Mouse (Mus musculus) T-cell, adult 2 months (primary cell): ENCODE data around the gene Ptpn3.

ENCODE experiments used
- DNase-seq: peaks from one replicate; pipeline ENCODE4 v3.0.0; 2022; ENCODE audit warnings: low spot score

The Ptpn3 gene

GRCm38 (mm10) chr4:57301410-57302313 is at the start of gene Ptpn3:
TSS of gene Ptpn3 (minus strand) at chr4:57301837.
- DNase-seq, result peak; percentile 13

GRCm38 (mm10) chr4:57350541-57350940 is 48.9 kb upstream of the Ptpn3 start:
- peak; percentile 65 for DNase-seq

GRCm38 (mm10) chr4:57343996-57344395 is 42.4 kb upstream of the Ptpn3 start:
- no peak for DNase-seq

GRCm38 (mm10) chr4:57338923-57339322 is 37.3 kb upstream of the Ptpn3 start:
- no peak for DNase-seq

GRCm38 (mm10) chr4:57338061-57338460 is 36.4 kb upstream of the Ptpn3 start:
- no peak for DNase-seq

GRCm38 (mm10) chr4:57335000-57335666 is 33.5 kb upstream of the Ptpn3 start:
- no peak for DNase-seq

GRCm38 (mm10) chr4:57333926-57334548 is 32.4 kb upstream of the Ptpn3 start:
- no peak for DNase-seq

- DNase-seq, result no peak
These were observed 30.9 kb upstream of the Ptpn3 start for GRCm38 (mm10) chr4:57332511-57332910.

GRCm38 (mm10) chr4:57320606-57321327 is 19.1 kb upstream of the Ptpn3 start:
- DNase-seq, result no peak

- DNase-seq, result no peak
These were observed 17.0 kb upstream of the Ptpn3 start for GRCm38 (mm10) chr4:57318525-57319212.

GRCm38 (mm10) chr4:57312256-57313166 is 10.9 kb upstream of the Ptpn3 start:
- no peak for DNase-seq

GRCm38 (mm10) chr4:57311750-57312149 is 10.1 kb upstream of the Ptpn3 start:
- no peak for DNase-seq

- DNase-seq, result no peak
These were observed 6.8 kb upstream of the Ptpn3 start for GRCm38 (mm10) chr4:57308214-57309000.

- no peak for DNase-seq
These were observed 6.1 kb upstream of the Ptpn3 start for GRCm38 (mm10) chr4:57307747-57308146.

- DNase-seq, result no peak
These were observed 4.6 kb upstream of the Ptpn3 start for GRCm38 (mm10) chr4:57306260-57306659.

- no peak for DNase-seq
These were observed 4.0 kb upstream of the Ptpn3 start for GRCm38 (mm10) chr4:57305644-57306043.

GRCm38 (mm10) chr4:57300469-57301409 is 898 bp downstream of the Ptpn3 start:
- DNase-seq, result peak; percentile 6

GRCm38 (mm10) chr4:57299701-57300468 is 1.8 kb downstream of the Ptpn3 start:
- peak; percentile 63 for DNase-seq
